Mouse (Mus musculus): Measurements from ENCODE around the gene Heatr6. TPM values are rescaled to one million over a fixed set of nuclear protein-coding genes. Genes with fewer than 3 reads are reported as not detected.

The Heatr6 gene
- 21.0 TPM for polyA plus RNA-seq (2015; fragmentation: Illumina TruSeq; extraction: RNeasy Lipid Tissue Mini Kit (QIAGEN cat#74804); ENCODE audit: insufficient read depth, low replicate concordance)

DNA sequence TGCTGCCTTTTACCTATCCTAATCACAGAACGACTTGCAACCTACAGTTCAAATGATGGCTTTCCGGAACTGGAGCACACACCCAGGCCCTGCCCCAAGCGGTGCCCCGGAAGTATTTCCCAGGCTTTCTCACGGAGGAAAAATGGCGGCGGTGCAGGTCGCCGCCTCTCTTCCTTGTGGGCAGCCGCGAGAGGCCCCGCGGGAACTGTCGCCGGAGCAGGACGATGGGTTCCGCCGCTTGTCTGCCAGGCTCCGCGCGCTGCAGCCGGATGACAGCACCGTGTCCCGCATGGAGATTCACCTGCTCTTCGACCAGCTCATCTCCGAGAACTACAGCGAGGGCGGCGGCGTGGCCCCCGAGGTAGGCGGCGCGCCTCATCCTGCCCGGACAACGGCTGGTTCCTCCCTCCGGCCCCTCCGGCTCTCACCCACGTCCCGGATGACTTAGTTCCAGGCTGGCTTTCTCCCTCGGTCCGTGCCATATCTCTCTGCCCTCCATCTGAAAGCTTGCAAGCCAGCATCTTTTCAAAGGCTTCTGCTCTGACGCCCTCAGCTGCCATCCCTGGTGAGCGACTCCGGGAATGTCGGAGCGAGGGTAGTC, at the start of gene Heatr6:
Gene Heatr6 (plus strand): TSS at position 116 of the 601 bp plus-strand sequence.

DNA sequence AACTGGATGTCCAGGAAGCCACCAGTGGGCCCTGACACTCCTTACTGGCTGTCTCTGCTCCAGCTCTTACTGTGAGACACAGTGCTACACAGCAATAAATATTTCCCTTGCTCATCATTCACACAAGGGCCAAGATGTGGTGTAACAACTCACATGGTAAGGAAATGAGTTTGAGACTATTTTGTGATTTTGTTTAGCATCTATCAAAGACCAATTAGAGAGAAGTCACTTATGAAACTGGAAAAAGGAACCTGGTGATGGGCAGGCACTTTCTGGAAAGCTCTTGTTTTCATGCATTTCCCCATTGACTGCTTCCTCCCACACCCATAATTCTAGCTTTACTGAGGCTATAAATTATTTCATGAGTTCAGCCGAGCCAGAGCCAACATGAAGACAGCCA, 49.8 kb upstream of the Heatr6 start, which contains the start of gene Wfdc17:
Gene Wfdc17 (plus strand): TSS at position 287 of the 400 bp plus-strand sequence.

DNA sequence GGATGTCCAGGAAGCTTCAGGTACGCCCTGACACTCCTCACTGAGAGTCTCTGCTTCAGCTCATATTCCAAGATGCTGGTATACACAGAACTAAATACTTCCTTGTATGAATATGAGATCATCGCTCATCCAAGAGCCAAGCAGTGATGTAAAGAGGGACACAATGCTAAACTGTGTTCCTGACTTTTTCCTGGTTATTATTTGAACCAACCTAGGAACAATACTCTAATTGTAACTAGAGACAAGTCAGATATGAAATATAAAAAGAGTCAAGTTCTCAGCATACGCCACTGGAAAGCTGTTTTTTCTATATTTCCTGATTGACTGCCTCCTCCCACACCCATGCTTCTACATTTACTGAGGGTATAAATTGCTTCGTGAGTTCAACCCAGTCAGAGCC, 44.8 kb upstream of the Heatr6 start, which contains the start of gene Wfdc18:
Gene Wfdc18 (plus strand): TSS at position 301 of the 400 bp plus-strand sequence.

DNA sequence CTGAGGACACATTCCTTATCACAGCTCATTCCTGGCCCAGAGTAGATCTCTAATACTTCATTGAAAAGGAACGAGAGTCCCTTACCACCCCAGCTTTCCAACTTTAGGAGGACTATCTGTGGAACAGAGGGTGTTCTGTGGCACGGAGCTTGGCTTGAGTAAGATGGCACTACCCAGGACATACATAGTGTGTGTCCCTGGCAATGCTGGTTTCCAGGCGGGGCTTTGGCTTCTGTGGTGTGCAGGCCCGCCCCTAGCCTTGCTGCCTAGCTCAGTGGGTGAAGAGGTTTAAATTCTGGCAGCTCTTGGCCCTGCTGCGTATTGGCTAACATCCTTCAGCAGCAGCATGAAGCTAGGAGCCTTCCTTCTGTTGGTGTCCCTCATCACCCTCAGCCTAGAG, 6.8 kb upstream of the Heatr6 start, which contains the start of gene Wfdc21:
Gene Wfdc21 (plus strand): TSS at position 260 of the 400 bp plus-strand sequence.

Other genes with a start within 250 kb of the Heatr6 start
- gene Heatr9, start 231.5 kb upstream of the Heatr6 start, polyA plus RNA-seq (2015; fragmentation: Illumina TruSeq; extraction: RNeasy Lipid Tissue Mini Kit (QIAGEN cat#74804); ENCODE audit: insufficient read depth, low replicate concordance): 2.9 TPM
- 219 TPM for gene Ccl5, start 223.2 kb upstream of the Heatr6 start, polyA plus RNA-seq (2015; fragmentation: Illumina TruSeq; extraction: RNeasy Lipid Tissue Mini Kit (QIAGEN cat#74804); ENCODE audit: insufficient read depth, low replicate concordance)
- gene Ccl9, start 175.1 kb upstream of the Heatr6 start, polyA plus RNA-seq (2015; fragmentation: Illumina TruSeq; extraction: RNeasy Lipid Tissue Mini Kit (QIAGEN cat#74804); ENCODE audit: insufficient read depth, low replicate concordance): 33.6 TPM
- gene Ccl6, start 160.6 kb upstream of the Heatr6 start, polyA plus RNA-seq (2015; fragmentation: Illumina TruSeq; extraction: RNeasy Lipid Tissue Mini Kit (QIAGEN cat#74804); ENCODE audit: insufficient read depth, low replicate concordance): 72.6 TPM
- gene Rpl9-ps1, start 108.1 kb upstream of the Heatr6 start, polyA plus RNA-seq (2015; fragmentation: Illumina TruSeq; extraction: RNeasy Lipid Tissue Mini Kit (QIAGEN cat#74804); ENCODE audit: insufficient read depth, low replicate concordance): not detected
- gene Ccl3, start 104.3 kb upstream of the Heatr6 start, polyA plus RNA-seq (2015; fragmentation: Illumina TruSeq; extraction: RNeasy Lipid Tissue Mini Kit (QIAGEN cat#74804); ENCODE audit: insufficient read depth, low replicate concordance): 3.9 TPM
- 2.9 TPM for gene Ccl4, start 91.1 kb upstream of the Heatr6 start, polyA plus RNA-seq (2015; fragmentation: Illumina TruSeq; extraction: RNeasy Lipid Tissue Mini Kit (QIAGEN cat#74804); ENCODE audit: insufficient read depth, low replicate concordance)
- gene Wfdc17, start 49.7 kb upstream of the Heatr6 start, polyA plus RNA-seq (2015; fragmentation: Illumina TruSeq; extraction: RNeasy Lipid Tissue Mini Kit (QIAGEN cat#74804); ENCODE audit: insufficient read depth, low replicate concordance): 56.3 TPM
- 0.51 TPM for gene Wfdc18, start 44.7 kb upstream of the Heatr6 start, polyA plus RNA-seq (2015; fragmentation: Illumina TruSeq; extraction: RNeasy Lipid Tissue Mini Kit (QIAGEN cat#74804); ENCODE audit: insufficient read depth, low replicate concordance)
- gene Wfdc21, start 6.8 kb upstream of the Heatr6 start, polyA plus RNA-seq (2015; fragmentation: Illumina TruSeq; extraction: RNeasy Lipid Tissue Mini Kit (QIAGEN cat#74804); ENCODE audit: insufficient read depth, low replicate concordance): 6.7 TPM
- 0.10 TPM for gene Hnf1b, start 96.4 kb downstream of the Heatr6 start, polyA plus RNA-seq (2015; fragmentation: Illumina TruSeq; extraction: RNeasy Lipid Tissue Mini Kit (QIAGEN cat#74804); ENCODE audit: insufficient read depth, low replicate concordance)
- 57.5 TPM for gene Ddx52, start 188.4 kb downstream of the Heatr6 start, polyA plus RNA-seq (2015; fragmentation: Illumina TruSeq; extraction: RNeasy Lipid Tissue Mini Kit (QIAGEN cat#74804); ENCODE audit: insufficient read depth, low replicate concordance)
- 37.7 TPM for gene Synrg, start 210.7 kb downstream of the Heatr6 start, polyA plus RNA-seq (2015; fragmentation: Illumina TruSeq; extraction: RNeasy Lipid Tissue Mini Kit (QIAGEN cat#74804); ENCODE audit: insufficient read depth, low replicate concordance)

Data from spleen, adult 10 weeks (tissue).